Mouse (Mus musculus) brain, embryonic 14.5 days (tissue): ENCODE measurements at regions not wholly inside any gene's neighbourhood (a gene's known extent, or its start where the extent isn't known, plus 50 kb on each side); places are given as distances from the start of the nearest gene placed in this dataset.

ENCODE experiments used
- DNase-seq: peaks from one replicate; pipeline ENCODE4 v3.0.0-alpha.2; 2011; ENCODE audit warnings: low read depth
- CTCF ChIP-seq: fragments of 200-500 bp; IDR thresholded peaks from 2 replicates; pipeline ENCODE4 v1.5.1; 2012; ENCODE audit warnings: inconsistent platforms, mild to moderate bottlenecking, moderate library complexity, borderline replicate concordance; ENCODE audit not compliant: insufficient read depth, insufficient read length; ENCODE audit errors: extremely low read depth
- POLR2A ChIP-seq: fragments of 200-500 bp; IDR thresholded peaks from 2 replicates; pipeline ENCODE4 v1.6.1; 2012; ENCODE audit warnings: mild to moderate bottlenecking, inconsistent platforms, borderline replicate concordance; ENCODE audit not compliant: poor library complexity, insufficient read depth, insufficient read length, severe bottlenecking; ENCODE audit errors: extremely low read depth

DNA sequence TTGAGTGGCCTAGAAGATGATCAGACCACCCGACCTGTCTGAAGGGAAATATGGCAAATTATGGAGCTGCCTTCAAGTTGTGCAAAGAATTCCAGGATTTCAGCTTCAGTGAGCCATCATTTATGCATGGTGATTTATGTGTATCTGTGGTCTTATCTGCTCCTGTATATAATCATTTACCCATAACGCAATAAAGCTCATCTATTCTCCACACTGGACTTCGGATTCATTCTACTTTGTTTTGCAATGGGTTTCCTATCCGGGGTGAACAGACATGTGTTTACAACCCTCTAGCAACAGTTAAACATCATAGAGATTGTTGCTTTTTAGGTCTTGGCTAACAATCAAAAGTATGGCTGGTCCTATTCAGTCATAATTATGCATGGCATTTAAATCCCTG is 145.1 kb downstream of the Pcdh10 start:
- no peak for DNase-seq
- TF ChIP-seq CTCF, result no peak
- no peak for TF ChIP-seq POLR2A

DNA sequence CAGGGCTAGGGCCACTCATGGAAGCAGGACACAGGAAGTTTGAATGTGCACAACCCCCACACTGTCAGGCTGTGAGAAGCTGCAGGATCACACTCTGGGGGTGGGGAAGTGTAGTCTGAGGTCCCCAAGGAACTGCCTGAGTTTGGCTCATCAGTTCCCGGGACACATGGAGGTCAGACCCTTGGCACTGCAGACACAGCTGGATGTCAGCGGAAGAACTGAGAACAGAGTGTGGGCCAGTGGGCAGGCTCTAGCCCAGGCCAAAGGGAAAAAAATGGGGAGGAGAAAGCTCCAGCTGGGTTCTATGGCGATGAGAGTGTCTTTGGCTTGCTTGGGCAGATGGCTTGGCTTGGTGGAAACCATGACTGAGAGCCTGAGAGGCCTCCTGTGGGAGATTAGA is 168.9 kb downstream of the Pcdh10 start:
- DNase-seq, result no peak
- no peak for TF ChIP-seq POLR2A
- TF ChIP-seq CTCF, result no peak

DNA sequence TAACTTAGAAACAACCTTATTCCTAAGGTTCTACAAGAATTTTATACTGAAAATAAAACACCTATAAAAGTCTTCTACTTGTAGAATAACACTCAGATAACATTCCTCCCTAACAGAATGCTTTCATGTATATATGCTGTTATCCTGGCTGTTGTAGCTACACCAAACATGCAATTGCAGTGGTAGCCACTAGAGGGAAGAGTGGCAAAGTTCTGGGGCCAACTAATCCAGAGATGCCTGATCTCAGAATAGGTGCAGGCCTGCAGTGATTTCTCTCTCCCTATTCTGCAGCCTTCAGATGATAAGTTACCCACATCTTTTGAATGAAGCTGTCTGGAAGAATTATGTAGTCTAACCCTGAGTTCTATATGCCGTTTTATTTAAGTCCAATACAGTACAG is 177.5 kb downstream of the Pcdh10 start:
- DNase-seq, result peak; percentile 85
- TF ChIP-seq POLR2A (no peak), CTCF (peak; percentile 77; the same call in 1 of the 2 replicates)

DNA sequence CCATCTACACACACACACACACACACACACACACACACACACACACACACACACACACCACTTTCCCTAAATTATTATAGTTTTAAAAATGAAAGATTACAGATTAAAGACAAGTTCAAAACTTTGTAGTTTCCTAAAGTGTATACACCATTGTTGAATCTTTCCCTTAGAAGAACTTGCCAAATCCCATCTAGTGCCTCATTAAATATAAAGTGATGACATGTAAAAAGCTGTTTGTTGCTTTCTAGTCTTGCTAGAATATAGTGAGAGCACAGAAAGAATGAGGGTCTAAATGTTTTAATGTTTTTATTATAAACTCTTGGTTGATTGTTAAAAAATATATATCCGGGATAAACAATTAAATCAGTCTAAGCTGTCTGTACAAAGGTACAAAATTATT is 194.8 kb downstream of the Pcdh10 start:
- DNase-seq, result no peak
- TF ChIP-seq POLR2A (no peak), CTCF (no peak)

DNA sequence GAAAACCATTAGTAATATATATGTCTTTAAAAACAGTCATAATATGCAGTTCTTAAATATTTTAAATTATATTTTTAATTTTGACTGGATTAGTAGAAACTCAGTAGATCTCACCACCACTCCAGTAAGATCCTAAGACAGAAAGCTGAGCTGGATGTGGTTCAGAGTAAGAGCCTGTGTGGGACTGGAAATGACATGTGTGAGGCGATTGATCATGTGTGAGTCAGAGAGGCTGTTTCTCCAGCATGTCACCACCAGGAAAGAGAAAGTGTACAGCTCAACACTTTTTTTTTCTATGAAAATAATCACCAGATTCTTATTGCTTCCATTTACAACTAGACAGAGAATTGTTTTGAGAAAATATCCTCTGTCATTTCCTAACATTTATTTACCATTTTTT is 198.8 kb downstream of the Pcdh10 start:
- no peak for DNase-seq
- no peak for TF ChIP-seq POLR2A
- TF ChIP-seq CTCF, result no peak

DNA sequence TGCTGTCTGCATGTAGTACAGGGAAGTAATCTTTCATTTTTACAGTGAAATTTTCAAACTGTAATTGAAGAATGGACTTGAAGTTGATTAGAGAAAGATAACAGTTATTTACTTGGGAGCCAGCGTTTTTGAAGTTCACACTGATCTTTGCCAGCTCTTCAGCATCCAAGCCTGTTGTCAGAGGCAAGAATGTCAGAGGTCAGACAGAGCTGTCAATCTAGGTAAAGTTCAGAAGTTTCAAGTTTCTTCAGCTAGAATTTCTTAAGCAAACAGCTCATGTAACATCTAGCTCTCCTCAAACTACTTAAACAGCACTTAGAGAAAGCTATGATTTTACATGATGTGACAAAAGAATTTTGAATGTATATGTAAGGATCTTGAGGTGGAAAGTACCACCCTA is 215.4 kb downstream of the Pcdh10 start:
- DNase-seq, result no peak
- TF ChIP-seq CTCF, result no peak
- no peak for TF ChIP-seq POLR2A

DNA sequence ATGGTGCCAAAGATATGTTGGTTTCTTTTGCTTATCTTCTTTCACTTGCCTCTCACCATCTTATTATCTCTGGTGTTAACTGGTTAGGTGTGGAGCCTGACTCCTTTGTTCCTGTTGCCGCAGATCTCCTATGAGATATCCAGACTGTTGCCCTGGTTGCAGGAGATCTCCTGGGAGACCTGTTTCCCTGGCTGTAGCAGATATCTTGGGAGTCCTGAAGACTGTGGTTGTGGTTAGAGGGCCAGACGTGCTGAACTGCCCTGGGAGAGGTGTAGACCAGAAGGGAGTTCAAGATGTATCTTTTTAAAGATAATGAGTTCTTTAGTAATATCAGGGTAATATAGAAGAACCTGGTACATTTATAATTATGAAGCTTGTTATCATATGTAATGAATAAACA is 224.1 kb downstream of the Pcdh10 start:
- TF ChIP-seq CTCF (no peak), POLR2A (no peak)
- no peak for DNase-seq

DNA sequence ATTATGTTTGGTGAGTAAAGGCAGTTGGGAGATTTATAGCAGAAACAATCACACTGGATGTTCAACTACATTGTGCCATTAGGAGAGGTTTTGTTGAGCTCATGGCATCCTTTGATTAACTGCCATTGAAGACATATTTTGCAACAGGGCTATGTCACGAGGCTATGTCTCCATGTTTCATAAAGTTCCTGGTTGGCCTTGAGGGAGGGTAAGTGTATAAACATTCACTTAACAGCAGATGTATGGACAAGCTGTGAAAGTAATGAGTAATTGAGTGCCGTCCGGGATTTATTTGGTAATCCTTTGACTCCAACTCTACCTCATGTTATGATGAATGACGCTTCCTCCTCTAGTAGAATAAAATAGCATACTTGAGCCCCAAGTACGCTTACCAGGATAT is 225.0 kb downstream of the Pcdh10 start:
- DNase-seq, result no peak
- TF ChIP-seq POLR2A (no peak), CTCF (no peak)

DNA sequence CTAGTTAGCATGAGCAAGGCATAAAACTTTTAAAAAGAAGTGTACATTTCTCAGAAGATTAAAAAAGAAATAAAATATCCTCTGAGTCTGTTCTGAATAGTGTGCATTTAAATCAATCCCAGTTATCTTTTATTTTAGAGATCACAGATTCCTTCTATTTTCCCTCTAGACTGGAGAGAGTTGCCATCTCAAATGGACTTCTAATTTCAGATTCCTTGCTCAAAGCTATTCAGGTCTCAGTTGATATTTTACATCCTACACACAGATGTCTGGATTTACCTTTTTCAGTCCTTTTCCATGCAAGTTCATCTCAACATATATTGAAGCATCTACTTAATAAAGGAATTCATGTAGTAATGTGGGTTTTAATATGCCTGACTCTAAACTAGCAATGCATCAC is 242.5 kb downstream of the Pcdh10 start:
- no peak for DNase-seq
- no peak for TF ChIP-seq POLR2A
- no peak for TF ChIP-seq CTCF

DNA sequence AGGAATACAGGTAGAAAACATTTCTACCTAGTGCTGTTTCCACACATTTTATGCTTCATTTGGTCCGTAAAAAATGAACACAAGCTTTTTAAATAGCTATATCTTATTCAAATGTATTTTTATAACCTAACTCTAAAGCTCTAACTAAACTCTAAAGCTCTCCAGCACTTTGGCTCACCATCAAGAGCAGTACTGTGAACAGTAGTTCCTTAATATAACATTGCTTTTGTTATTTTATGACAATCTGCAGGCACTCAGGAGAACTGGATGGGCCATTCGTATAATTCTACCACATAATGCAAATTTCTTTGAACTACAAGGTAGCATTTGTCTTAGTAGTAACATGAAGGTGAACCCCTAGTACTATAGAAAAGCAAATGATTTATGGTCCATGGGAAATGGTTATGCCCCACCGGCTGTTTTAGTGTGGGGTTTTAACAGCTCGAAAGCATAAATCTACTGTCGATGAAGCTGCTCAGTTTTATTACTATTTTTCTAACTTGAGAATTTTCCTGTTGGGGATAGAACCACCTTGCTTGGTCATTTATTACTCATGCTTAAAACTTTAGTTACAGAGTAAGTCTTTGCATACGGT is 267.8 kb downstream of the Pcdh10 start:
- TF ChIP-seq POLR2A (no peak), CTCF (no peak)
- DNase-seq, result no peak

DNA sequence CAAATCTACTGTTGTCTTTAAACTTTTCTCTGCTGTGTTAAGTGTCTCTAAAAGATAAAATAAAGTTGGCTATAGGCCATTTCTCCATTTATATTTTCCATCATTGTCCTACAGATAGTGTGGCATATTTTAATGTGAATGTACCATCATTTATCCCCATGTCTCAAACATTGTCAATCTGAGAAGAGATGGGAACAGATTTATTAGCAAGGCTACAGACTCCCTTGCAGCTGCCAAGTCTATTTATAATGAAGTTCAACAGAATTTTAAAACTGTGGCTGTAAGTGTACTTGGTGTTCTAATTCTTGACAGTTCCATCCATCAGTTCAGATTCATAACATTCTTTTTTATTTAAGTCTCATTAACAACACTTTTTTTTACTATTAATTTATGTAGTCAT is 271.2 kb downstream of the Pcdh10 start:
- DNase-seq, result no peak
- no peak for TF ChIP-seq POLR2A
- TF ChIP-seq CTCF, result no peak

DNA sequence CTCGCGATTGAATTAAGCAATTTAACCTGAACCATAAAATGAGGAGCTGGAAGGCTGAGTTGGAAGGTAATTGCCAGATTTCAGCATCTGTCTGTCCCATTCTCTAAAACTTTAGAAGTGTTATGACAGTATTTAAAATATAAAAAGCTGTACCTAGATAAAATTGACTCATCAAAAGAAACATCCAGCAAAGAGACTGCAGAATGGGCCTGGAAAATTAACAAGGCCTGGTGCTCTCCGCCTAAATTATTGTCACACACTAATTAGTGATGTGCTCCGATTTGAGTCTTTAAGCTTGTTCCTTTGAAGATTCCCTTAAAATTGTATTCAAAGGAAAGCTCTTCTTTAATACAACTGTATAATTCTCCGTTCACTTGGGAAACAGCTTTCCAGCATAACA is 278.8 kb downstream of the Pcdh10 start:
- TF ChIP-seq CTCF (no peak), POLR2A (no peak)
- peak; percentile 52 for DNase-seq
